Mouse (Mus musculus) layer of hippocampus, adult 6 months (tissue): Measurements from ENCODE around the gene Fam24a. TPM values are rescaled to one million over a fixed set of nuclear protein-coding genes. Genes with fewer than 3 reads are reported as not detected.

ENCODE experiments used
- long read RNA-seq, 2 experiments: library from polyadenylated mRNA; unstranded; transcript quantifications; one replicate each; pipeline ENCODE4 v2.0.0; 2019 to 2020
- polyA plus RNA-seq: library from polyadenylated mRNA; unstranded; fragments of <200 nt; fragmentation: Nextera tagmentation; gene quantifications from 2 replicates; pipeline ENCODE4 v1.2.3, GENCODE M21; 2021

Fam24a gene
- 0.21 TPM in 1 of 2 replicates, not detected in the other for polyA plus RNA-seq
- long read RNA-seq, experiment 1, result 0 reads
- long read RNA-seq, experiment 2, result 0 reads

DNA sequence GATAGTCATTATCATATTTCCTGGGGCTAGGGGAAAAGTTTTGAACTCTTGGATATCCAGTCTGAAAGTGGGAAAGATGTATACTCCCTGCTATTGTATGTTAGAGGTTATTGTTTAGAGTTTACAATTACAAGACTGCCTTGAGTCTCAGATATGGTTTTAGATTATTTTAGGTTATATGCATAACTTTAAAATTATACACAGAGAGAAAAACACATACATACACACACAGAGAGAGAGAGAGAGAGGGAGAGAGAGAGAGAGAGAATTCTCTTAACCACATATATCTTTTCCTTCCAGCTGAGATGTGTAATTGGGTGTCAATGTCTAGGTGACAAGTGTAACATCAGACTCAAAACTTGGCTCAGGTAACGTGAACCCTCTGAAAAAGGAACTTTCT is at the start of gene Fam24a:
Gene Fam24a, plus strand, starts transcription at position 301 of the 400 bp plus-strand sequence.

DNA sequence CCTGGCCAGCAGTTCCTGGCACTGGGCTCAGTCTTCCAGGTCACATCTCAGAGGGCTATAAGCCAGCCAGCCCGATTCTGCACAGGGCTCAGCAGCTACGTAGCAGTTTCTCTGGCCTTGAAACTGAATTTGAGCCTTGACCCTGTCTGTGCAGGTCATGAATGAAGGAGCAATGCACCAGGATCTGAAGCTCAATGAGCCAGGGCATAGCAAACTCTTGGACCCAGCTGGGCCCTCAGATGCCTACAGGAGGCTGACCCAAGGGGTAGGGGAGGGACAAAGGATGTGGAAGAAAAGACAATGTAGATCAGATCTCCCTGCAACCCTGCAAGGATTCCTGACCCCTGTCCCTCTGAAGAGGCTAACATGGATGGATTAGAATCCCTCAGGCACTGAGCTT is 11.5 kb upstream of the Fam24a start, which contains the start of gene Cuzd1:
Gene Cuzd1, minus strand, starts transcription at position 101 of the 400 bp plus-strand sequence.

DNA sequence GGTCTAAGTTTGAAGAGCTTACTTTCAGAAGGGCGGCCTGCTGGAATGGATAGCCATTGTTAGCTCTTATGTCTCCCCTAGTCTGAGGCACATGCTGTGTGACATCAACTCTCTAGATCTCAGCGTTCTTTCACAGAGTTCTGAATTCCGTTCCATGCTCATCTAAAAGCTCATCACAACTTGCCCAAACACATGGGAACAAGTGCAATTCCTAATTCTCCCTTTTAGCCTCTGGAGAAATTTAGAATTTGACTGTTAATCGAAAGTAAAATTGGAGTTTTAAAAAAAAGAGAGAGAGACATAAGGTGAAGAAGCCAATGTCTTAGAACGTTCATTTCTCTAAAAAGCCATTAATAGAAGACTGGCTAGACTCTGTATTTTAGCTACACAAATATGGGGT is 4.2 kb upstream of the Fam24a start, which contains the start of gene Fam24b:
Gene Fam24b, minus strand, starts transcription at position 101 of the 400 bp plus-strand sequence.

GRCm38 (mm10) chr7:131362615-131363300 is 29.1 kb downstream of the Fam24a start, which contains the start of gene 2310057M21Rik:
TSS of gene 2310057M21Rik (minus strand) at chr7:131362759.

DNA sequence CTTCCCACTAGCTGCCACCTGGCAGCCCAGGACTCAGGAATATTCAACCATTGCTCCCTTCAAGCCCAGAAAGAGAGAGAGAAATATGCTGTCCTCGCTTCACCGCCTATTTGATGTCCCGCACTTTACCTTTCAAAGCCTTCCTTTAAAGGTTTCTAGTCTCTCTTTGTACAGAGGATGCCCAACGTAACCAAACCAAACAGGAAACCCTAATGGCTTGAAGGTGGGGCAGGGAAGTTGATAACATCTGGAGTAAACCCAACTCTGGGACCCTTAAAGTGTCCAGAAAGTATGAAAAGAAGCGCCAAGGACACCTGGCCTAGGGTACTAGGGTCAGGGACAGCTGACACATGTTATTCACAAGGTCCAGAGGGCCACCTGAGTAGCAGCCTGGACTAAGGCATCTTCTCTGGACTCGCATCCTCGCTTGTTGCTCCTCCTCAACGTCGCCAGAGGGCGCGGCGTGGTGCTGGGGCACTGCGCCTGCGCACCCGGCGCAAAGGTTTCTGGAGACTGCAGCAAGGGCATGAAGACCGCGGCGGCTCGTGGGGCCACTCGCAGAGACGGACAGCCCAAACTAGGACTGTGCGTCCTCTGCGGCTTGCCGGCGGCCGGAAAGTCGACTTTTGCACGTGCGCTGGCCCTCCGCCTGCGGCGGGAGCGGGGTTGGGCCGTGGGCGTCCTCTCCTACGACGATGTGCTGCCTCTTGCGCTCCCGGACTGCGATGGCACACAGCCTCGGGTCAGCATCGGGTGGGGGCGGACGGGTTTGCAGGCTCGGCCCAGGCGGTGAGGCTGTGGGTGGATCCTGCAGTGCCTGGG is 37.2 kb downstream of the Fam24a start, which contains the start of gene Pstk:
Gene Pstk, plus strand, starts transcription at position 494 of the 822 bp plus-strand sequence.

Other genes starting within 250 kb of the Fam24a start
- gene 4933402N03Rik, start 187.6 kb upstream of the Fam24a start, polyA plus RNA-seq, result not detected in 2 replicates
- gene 5430419D17Rik, start 159.5 kb upstream of the Fam24a start, polyA plus RNA-seq, result 0.05 TPM in 1 of 2 replicates, not detected in the other
- 0.11 TPM in 2 replicates for gene Cuzd1, start 11.6 kb upstream of the Fam24a start, polyA plus RNA-seq
- gene Fam24b, start 4.3 kb upstream of the Fam24a start, polyA plus RNA-seq, result not detected in 2 replicates
- 21.3 and 21.7 TPM in 2 replicates for gene 2310057M21Rik, start 28.9 kb downstream of the Fam24a start, polyA plus RNA-seq
- 44.6 and 53.0 TPM in 2 replicates for gene Pstk, start 37.3 kb downstream of the Fam24a start, polyA plus RNA-seq
- gene Ikzf5, start 76.7 kb downstream of the Fam24a start, polyA plus RNA-seq, result 11.6 and 13.0 TPM in 2 replicates
- gene Acadsb, start 76.7 kb downstream of the Fam24a start, polyA plus RNA-seq, result 45.5 and 49.5 TPM in 2 replicates
- gene Hmx3, start 209.0 kb downstream of the Fam24a start, polyA plus RNA-seq, result not detected in 2 replicates
- gene Hmx2, start 214.9 kb downstream of the Fam24a start, polyA plus RNA-seq, result not detected in 2 replicates
- gene Bub3, start 226.4 kb downstream of the Fam24a start, polyA plus RNA-seq, result 125 and 136 TPM in 2 replicates